Mouse (Mus musculus) ovary, adult 18-20 months (tissue): ENCODE results near the gene Glb1l2.

Source experiments
- DNase-seq: peaks from one replicate; pipeline ENCODE4 v3.0.0; 2022; ENCODE audit warnings: low spot score, mixed read lengths

The Glb1l2 gene

GRCm38 (mm10) chr9:26728556-26728955 is 77.7 kb downstream of the Glb1l2 start:
- DNase-seq, result no peak

DNA sequence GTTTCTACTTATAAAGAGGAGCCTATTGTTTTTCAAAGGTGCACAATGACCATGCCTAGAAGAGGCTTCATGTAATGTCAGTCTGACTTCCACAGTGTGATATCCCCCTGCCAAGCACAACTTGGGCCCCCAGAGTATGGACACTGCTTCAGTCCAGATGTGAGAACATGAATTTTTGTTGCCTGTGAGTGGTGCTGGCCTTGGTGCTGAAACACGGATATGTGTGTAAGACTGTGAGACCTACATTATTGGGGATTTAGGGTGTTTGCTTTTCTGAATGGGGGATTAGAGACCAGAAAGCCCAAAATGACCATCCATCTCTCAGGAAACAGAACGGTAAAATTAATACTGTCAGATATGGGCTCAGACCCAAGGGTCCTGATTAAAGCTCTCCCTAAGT is 78.8 kb downstream of the Glb1l2 start:
- DNase-seq, result no peak

DNA sequence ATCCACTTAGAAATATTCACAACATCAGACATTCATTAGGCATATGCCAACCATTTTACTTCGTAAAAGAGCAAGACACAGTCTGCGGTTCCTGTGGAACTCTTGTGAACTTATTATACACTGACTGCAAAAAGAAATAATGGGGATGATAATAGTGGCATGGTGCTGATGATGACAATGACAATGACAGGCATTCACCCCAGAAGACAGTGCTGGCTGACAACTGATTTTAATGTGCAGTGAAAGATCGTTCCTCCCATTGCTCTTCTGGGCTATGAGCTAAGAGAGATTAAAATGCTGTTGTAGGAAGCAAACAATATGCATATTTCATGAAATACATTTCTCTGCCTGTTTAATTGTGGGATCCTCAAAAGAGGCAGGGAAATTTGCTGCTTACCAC is 80.6 kb downstream of the Glb1l2 start:
- DNase-seq, result no peak

- DNase-seq, result no peak
Measured at GRCm38 (mm10) chr9:26721771-26722170, 84.5 kb downstream of the Glb1l2 start.

GRCm38 (mm10) chr9:26718388-26718787 is 87.9 kb downstream of the Glb1l2 start:
- DNase-seq, result no peak
